Mouse (Mus musculus): Measurements from ENCODE around the gene Dnajc6. TPM values are rescaled to one million over a fixed set of nuclear protein-coding genes. Genes with fewer than 3 reads are reported as not detected.

The Dnajc6 gene
- polyA plus RNA-seq, 1 experiment = 0.07 TPM

- no peaks in the 10 kb centered on the region for H3K27me3 ChIP-seq (ENCODE audit: control insufficient read depth, insufficient read depth, insufficient read length)
- no peaks in the 10 kb centered on the region for H3K79me2 ChIP-seq (ENCODE audit: control insufficient read depth, insufficient read depth)
- H3K36me3 ChIP-seq (ENCODE audit: control insufficient read depth, insufficient read depth) = no peaks in the 10 kb centered on the region
- TF ChIP-seq MYOD1 (IDR thresholded peaks at IDR 0.05; ENCODE audit: control insufficient read depth in 1 of 3, insufficient read length in 2 of 3, low read depth in 2 of 3) (no peak), CEBPB (IDR thresholded peaks at IDR 0.05; ENCODE audit: insufficient read depth, poor library complexity, severe bottlenecking) (no peak), MAX (IDR thresholded peaks at IDR 0.05; ENCODE audit: low read depth) (no peak), TCF3 (IDR thresholded peaks at IDR 0.05; ENCODE audit: insufficient read length, low read depth) (no peak), SRF (IDR thresholded peaks at IDR 0.05; ENCODE audit: control insufficient read depth, insufficient read length, low read depth) (no peak), USF1 (IDR thresholded peaks at IDR 0.05; ENCODE audit: low read depth) (no peak), POLR2AphosphoS2 (IDR thresholded peaks at IDR 0.05; ENCODE audit: insufficient read length, low read depth) (no peak), REST (IDR thresholded peaks at IDR 0.05; ENCODE audit: insufficient read depth, insufficient read length) (no peak), TCF12 (IDR thresholded peaks at IDR 0.05; ENCODE audit: insufficient read depth, poor library complexity, severe bottlenecking) (no peak), MYOG (IDR thresholded peaks at IDR 0.05; ENCODE audit: control insufficient read depth in 1 of 3, insufficient read depth in 1 of 3, insufficient read length in 2 of 3, low read depth in 2 of 3) (no peak), POLR2A (IDR thresholded peaks at IDR 0.05; ENCODE audit: insufficient read length, low read depth) (no peak), E2F4 (IDR thresholded peaks at IDR 0.05; ENCODE audit: insufficient read depth) (no peak)
- no peak overlapping the region for H3ac ChIP-seq (ENCODE audit: control insufficient read depth, insufficient read length)
- H3K4me2 ChIP-seq (ENCODE audit: low read depth) = no peak overlapping the region
- no peak overlapping the region for H3K4me3 ChIP-seq
Observed at GRCm38 (mm10) chr4:101460114-101460513, 36.3 kb upstream of the Dnajc6 start.

- H3K79me2 ChIP-seq (ENCODE audit: control insufficient read depth, insufficient read depth) = no peaks in the 10 kb centered on the region
- H3ac ChIP-seq (ENCODE audit: control insufficient read depth, insufficient read length) = no peak overlapping the region
- H3K27me3 ChIP-seq (ENCODE audit: control insufficient read depth, insufficient read depth, insufficient read length) = no peaks in the 10 kb centered on the region
- no peaks in the 10 kb centered on the region for H3K36me3 ChIP-seq (ENCODE audit: control insufficient read depth, insufficient read depth)
- TF ChIP-seq POLR2A (IDR thresholded peaks at IDR 0.05; ENCODE audit: insufficient read length, low read depth) (no peak), USF1 (IDR thresholded peaks at IDR 0.05; ENCODE audit: low read depth) (no peak), POLR2AphosphoS2 (IDR thresholded peaks at IDR 0.05; ENCODE audit: insufficient read length, low read depth) (no peak), TCF12 (IDR thresholded peaks at IDR 0.05; ENCODE audit: insufficient read depth, poor library complexity, severe bottlenecking) (no peak), MYOG (IDR thresholded peaks at IDR 0.05; ENCODE audit: control insufficient read depth in 1 of 3, insufficient read depth in 1 of 3, insufficient read length in 2 of 3, low read depth in 2 of 3) (no peak), E2F4 (IDR thresholded peaks at IDR 0.05; ENCODE audit: insufficient read depth) (no peak), REST (IDR thresholded peaks at IDR 0.05; ENCODE audit: insufficient read depth, insufficient read length) (no peak), SRF (IDR thresholded peaks at IDR 0.05; ENCODE audit: control insufficient read depth, insufficient read length, low read depth) (no peak), CEBPB (IDR thresholded peaks at IDR 0.05; ENCODE audit: insufficient read depth, poor library complexity, severe bottlenecking) (no peak), MAX (IDR thresholded peaks at IDR 0.05; ENCODE audit: low read depth) (no peak), MYOD1 (IDR thresholded peaks at IDR 0.05; ENCODE audit: control insufficient read depth in 1 of 3, insufficient read length in 2 of 3, low read depth in 2 of 3) (no peak), TCF3 (IDR thresholded peaks at IDR 0.05; ENCODE audit: insufficient read length, low read depth) (no peak)
- H3K4me3 ChIP-seq = no peak overlapping the region
- H3K4me2 ChIP-seq (ENCODE audit: low read depth) = no peak overlapping the region
Observed at GRCm38 (mm10) chr4:101462065-101462464, 34.4 kb upstream of the Dnajc6 start.

GRCm38 (mm10) chr4:101466264-101466663 lies 30.2 kb upstream of the Dnajc6 start:
- Histone ChIP-seq H3K27me3 (ENCODE audit: control insufficient read depth, insufficient read depth, insufficient read length) (no peaks in the 10 kb centered on the region), H3ac (ENCODE audit: control insufficient read depth, insufficient read length) (no peak overlapping the region), H3K79me2 (ENCODE audit: control insufficient read depth, insufficient read depth) (no peaks in the 10 kb centered on the region), H3K36me3 (ENCODE audit: control insufficient read depth, insufficient read depth) (no peaks in the 10 kb centered on the region), H3K4me3 (no peak overlapping the region), H3K4me2 (ENCODE audit: low read depth) (no peak overlapping the region)
- TF ChIP-seq USF1 (IDR thresholded peaks at IDR 0.05; ENCODE audit: low read depth) (no peak), CEBPB (IDR thresholded peaks at IDR 0.05; ENCODE audit: insufficient read depth, poor library complexity, severe bottlenecking) (no peak), TCF3 (IDR thresholded peaks at IDR 0.05; ENCODE audit: insufficient read length, low read depth) (no peak), MYOD1 (IDR thresholded peaks at IDR 0.05; ENCODE audit: control insufficient read depth in 1 of 3, insufficient read length in 2 of 3, low read depth in 2 of 3) (no peak), TCF12 (IDR thresholded peaks at IDR 0.05; ENCODE audit: insufficient read depth, poor library complexity, severe bottlenecking) (no peak), SRF (IDR thresholded peaks at IDR 0.05; ENCODE audit: control insufficient read depth, insufficient read length, low read depth) (no peak), POLR2AphosphoS2 (IDR thresholded peaks at IDR 0.05; ENCODE audit: insufficient read length, low read depth) (no peak), POLR2A (IDR thresholded peaks at IDR 0.05; ENCODE audit: insufficient read length, low read depth) (no peak), MYOG (IDR thresholded peaks at IDR 0.05; ENCODE audit: control insufficient read depth in 1 of 3, insufficient read depth in 1 of 3, insufficient read length in 2 of 3, low read depth in 2 of 3) (no peak), E2F4 (IDR thresholded peaks at IDR 0.05; ENCODE audit: insufficient read depth) (no peak), REST (IDR thresholded peaks at IDR 0.05; ENCODE audit: insufficient read depth, insufficient read length) (no peak), MAX (IDR thresholded peaks at IDR 0.05; ENCODE audit: low read depth) (no peak)

DNA sequence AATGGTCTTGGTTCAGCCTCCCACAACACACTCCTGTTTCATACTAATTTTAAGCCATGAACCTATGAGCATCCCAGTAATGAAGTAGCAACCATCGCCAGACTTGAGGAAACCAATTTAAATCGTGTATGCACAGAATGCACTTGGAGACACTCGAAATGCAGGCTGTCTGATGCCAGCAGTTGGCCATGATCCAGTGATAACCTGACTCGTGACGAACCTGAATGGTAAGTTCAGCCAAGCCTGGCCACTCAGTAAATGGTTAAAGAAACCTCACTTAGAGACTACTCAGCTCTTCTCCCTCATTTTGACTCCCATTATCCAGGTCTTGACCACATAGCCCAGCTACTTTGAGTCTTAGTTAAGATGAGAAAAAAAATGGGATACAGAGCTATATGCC lies 27.2 kb upstream of the Dnajc6 start:
- H3K36me3 ChIP-seq (ENCODE audit: control insufficient read depth, insufficient read depth) = no peaks in the 10 kb centered on the region
- H3K79me2 ChIP-seq (ENCODE audit: control insufficient read depth, insufficient read depth) = no peaks in the 10 kb centered on the region
- no peaks in the 10 kb centered on the region for H3K27me3 ChIP-seq (ENCODE audit: control insufficient read depth, insufficient read depth, insufficient read length)
- TF ChIP-seq POLR2AphosphoS2 (IDR thresholded peaks at IDR 0.05; ENCODE audit: insufficient read length, low read depth) (no peak), MAX (IDR thresholded peaks at IDR 0.05; ENCODE audit: low read depth) (no peak), CEBPB (IDR thresholded peaks at IDR 0.05; ENCODE audit: insufficient read depth, poor library complexity, severe bottlenecking) (no peak), TCF3 (IDR thresholded peaks at IDR 0.05; ENCODE audit: insufficient read length, low read depth) (no peak), REST (IDR thresholded peaks at IDR 0.05; ENCODE audit: insufficient read depth, insufficient read length) (no peak), MYOD1 (IDR thresholded peaks at IDR 0.05; ENCODE audit: control insufficient read depth in 1 of 3, insufficient read length in 2 of 3, low read depth in 2 of 3) (no peak), USF1 (IDR thresholded peaks at IDR 0.05; ENCODE audit: low read depth) (no peak), TCF12 (IDR thresholded peaks at IDR 0.05; ENCODE audit: insufficient read depth, poor library complexity, severe bottlenecking) (no peak), MYOG (IDR thresholded peaks at IDR 0.05; ENCODE audit: control insufficient read depth in 1 of 3, insufficient read depth in 1 of 3, insufficient read length in 2 of 3, low read depth in 2 of 3) (no peak)
- no peak overlapping the region for H3K4me3 ChIP-seq
- no peak overlapping the region for H3ac ChIP-seq (ENCODE audit: control insufficient read depth, insufficient read length)
- no peak overlapping the region for H3K4me2 ChIP-seq (ENCODE audit: low read depth)

Data from myocyte (in vitro differentiated cells).